Mouse (Mus musculus): ENCODE data around the gene Kctd8. TPM values are rescaled to one million over a fixed set of nuclear protein-coding genes. Genes with fewer than 3 reads are reported as not detected.

Kctd8 gene
- polyA plus RNA-seq, 1 experiment: 0.08 TPM

DNA sequence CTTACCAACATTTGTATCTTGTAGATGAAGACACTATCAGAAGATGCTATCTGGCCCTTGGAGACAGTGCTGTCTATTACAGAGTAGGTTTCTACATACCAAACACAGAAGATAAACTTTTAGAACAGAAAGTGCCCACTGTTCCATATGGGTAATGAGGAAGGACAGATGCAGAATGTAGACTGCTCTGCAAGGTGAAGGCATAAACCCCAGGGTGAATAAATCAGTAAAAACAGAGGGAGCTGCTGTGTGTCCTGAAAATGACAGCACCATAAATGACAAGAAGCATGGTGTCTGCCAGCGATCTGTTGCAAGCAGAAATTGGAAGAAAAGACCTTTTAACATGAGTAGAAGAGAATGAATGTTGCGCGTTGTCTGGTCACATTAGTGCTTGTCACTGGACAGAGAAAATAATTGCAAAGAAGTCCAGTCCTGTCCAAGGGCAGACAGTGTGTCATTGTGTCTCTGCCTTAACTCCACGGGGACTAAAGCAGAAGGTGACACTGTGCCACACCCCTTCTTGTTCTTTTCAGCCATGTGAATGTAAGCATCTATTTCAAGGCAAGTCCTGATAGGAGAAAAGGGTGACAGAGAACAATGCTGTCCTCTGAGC, 181.5 kb downstream of the Kctd8 start:
- no peak for DNase-seq (ENCODE audit: low read depth)

DNA sequence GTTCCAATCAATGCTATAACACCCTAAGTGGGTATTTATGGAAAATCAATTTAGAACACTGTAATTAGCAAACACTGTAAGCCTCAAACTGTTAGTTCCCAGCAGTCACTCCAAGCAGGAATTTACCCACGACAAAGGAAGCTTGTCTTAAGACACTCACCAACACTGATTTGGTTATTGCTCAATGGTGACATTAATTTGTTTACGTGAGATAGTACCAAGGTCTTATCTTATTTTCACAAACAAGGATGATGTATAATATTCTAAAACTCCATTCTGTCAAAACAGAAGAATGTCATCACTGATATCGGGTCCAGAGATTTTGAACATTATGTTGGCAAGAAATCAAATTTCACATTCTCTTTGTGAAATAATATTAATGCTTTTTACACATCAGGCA, 185.0 kb downstream of the Kctd8 start:
- DNase-seq (ENCODE audit: low read depth): no peak

GRCm38 (mm10) chr5:69145827-69146226, 195.7 kb downstream of the Kctd8 start:
- no peak for DNase-seq (ENCODE audit: low read depth)

DNA sequence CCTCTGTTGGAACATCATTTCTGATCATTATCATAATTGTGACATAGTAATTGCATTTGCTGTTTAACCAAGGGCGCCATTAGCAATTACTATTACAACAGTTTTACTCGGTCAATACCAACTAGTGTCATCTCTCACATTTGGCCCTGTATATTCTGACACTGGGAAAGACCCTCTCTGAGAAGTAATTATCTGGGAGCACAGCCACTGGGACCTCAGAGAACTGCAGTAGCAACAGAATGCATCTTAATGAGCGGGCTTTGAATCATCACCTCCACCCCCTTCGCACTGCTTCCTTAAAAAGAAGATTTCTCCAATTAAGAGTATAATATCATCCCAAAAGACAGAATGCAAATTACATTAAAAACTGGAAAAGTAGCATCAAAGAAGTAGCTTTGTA, 200.4 kb downstream of the Kctd8 start:
- no peak for DNase-seq (ENCODE audit: low read depth)

GRCm38 (mm10) chr5:69108718-69109117, 232.8 kb downstream of the Kctd8 start:
- DNase-seq (ENCODE audit: low read depth): no peak

GRCm38 (mm10) chr5:69088912-69089311, 252.6 kb downstream of the Kctd8 start:
- no peak for DNase-seq (ENCODE audit: low read depth)

Other genes starting within 250 kb of the Kctd8 start
- gene Yipf7, start 201.0 kb upstream of the Kctd8 start, polyA plus RNA-seq (2012; rRNA removed): 0.20 TPM in 1 of 2 replicates, not detected in the other
- gene Guf1, start 215.2 kb upstream of the Kctd8 start, polyA plus RNA-seq (2012; rRNA removed): 9.6 and 9.7 TPM in 2 replicates

Measured in gonadal fat pad, adult 2 months (tissue).